Mouse (Mus musculus): ENCODE results near the gene Qser1. TPM values are rescaled to one million over a fixed set of nuclear protein-coding genes. Genes with fewer than 3 reads are reported as not detected.
A peak's percentile ranks its signal among the peaks of the same experiment; 100 is the strongest.

The Qser1 gene
- total and polyA plus RNA-seq, 3 experiments = 3.9 to 14.5 TPM; not detected in 1

- peak; percentile 66 for DNase-seq (ENCODE audit: low read depth, low spot score)
- Histone ChIP-seq H3K4me3 (ENCODE audit: control insufficient read depth in 1 of 2, insufficient read depth in 1 of 2, low read depth in 2 of 2, low read length in 2 of 2) (peak overlapping the region; percentile 43 to 58), H3K36me3 (ENCODE audit: control insufficient read depth in 1 of 2, insufficient read depth in 2 of 2, low read length in 2 of 2) (peaks cover 0 to 2% of the 10 kb centered on the region in 2 experiments; a peak in 1 of 4 replicates), H3K79me2 (ENCODE audit: control insufficient read depth, insufficient read depth, low read length, poor library complexity) (no peaks in the 10 kb centered on the region; the same call in 1 of the 2 replicates), H3K27ac (ENCODE audit: control insufficient read depth, low read depth, low read length) (peak overlapping the region; percentile 59), H3K4me1 (ENCODE audit: control insufficient read depth in 1 of 2, insufficient read depth in 2 of 2, low read length in 2 of 2) (0 out of 4 replicates have a peak, but pooled peaks cover 0 to 7% of the 10 kb centered on the region in 2 experiments), H3K9me3 (replicated peaks; ENCODE audit: insufficient read depth, low read length) (no peaks in the 10 kb centered on the region), H3K9ac (ENCODE audit: control insufficient read depth, low read depth, low read length, poor library complexity, severe bottlenecking) (peak overlapping the region; percentile 54), H3K27me3 (ENCODE audit: control insufficient read depth in 1 of 2, insufficient read depth in 2 of 2, low read length in 2 of 2) (no peaks in the 10 kb centered on the region)
- 0 out of 2 replicates have a peak, but pooled peaks have one; percentile 13 for TF ChIP-seq BHLHE40 (IDR thresholded peaks at IDR 0.05; ENCODE audit: borderline replicate concordance, low read depth, low read length)
- no peak for TF ChIP-seq RCOR1 (IDR thresholded peaks at IDR 0.05; ENCODE audit: low read depth, low read length)
- 0 out of 2 replicates have a peak, but pooled peaks have one; percentile 5 for TF ChIP-seq TCF12 (IDR thresholded peaks at IDR 0.05; ENCODE audit: low read depth, low read length)
- TF ChIP-seq MYB (IDR thresholded peaks at IDR 0.05; ENCODE audit: low read depth, low read length) = no peak
- 0 out of 2 replicates have a peak, but pooled peaks have one; percentile 5 for TF ChIP-seq ETS1 (IDR thresholded peaks at IDR 0.05; ENCODE audit: low read depth, low read length)
- peak; percentile 30; the same call in 1 of the 2 replicates for TF ChIP-seq MXI1 (IDR thresholded peaks at IDR 0.05; ENCODE audit: low read depth, low read length)
- TF ChIP-seq MYC (IDR thresholded peaks at IDR 0.05; ENCODE audit: low read depth, low read length) = peak; percentile 74
- peak in 1 of 2 experiments; percentile 35; a peak in 1 of 4 replicates for TF ChIP-seq POLR2A (IDR thresholded peaks at IDR 0.05; ENCODE audit: control insufficient read depth in 1 of 2, insufficient read depth in 1 of 2, low read depth in 1 of 2, low read length in 2 of 2, poor library complexity in 1 of 2)
These were observed 84.5 kb downstream of the Qser1 start for GRCm38 (mm10) chr2:104732033-104732444.

GRCm38 (mm10) chr2:104727369-104727768 lies 89.2 kb downstream of the Qser1 start:
- no peak for TF ChIP-seq UBTF (IDR thresholded peaks at IDR 0.05; ENCODE audit: borderline replicate concordance, insufficient read depth, low read depth, low read length)
- TF ChIP-seq MXI1 (IDR thresholded peaks at IDR 0.05; ENCODE audit: low read depth, low read length) = no peak
- TF ChIP-seq GATA1 (IDR thresholded peaks at IDR 0.05; ENCODE audit: low read depth, low read length) = no peak
- TF ChIP-seq USF1 (IDR thresholded peaks at IDR 0.05; ENCODE audit: low read depth, low read length) = no peak
- TF ChIP-seq HCFC1 (IDR thresholded peaks at IDR 0.05; ENCODE audit: low read depth, low read length) = no peak
- TF ChIP-seq MEF2A (IDR thresholded peaks at IDR 0.05; ENCODE audit: extremely low read depth, insufficient replicate concordance, low read depth, low read length, poor library complexity, severe bottlenecking) = no peak
- TF ChIP-seq ETS1 (IDR thresholded peaks at IDR 0.05; ENCODE audit: low read depth, low read length) = no peak
- TF ChIP-seq RCOR1 (IDR thresholded peaks at IDR 0.05; ENCODE audit: low read depth, low read length) = no peak
- no peak for TF ChIP-seq TBP (IDR thresholded peaks at IDR 0.05; ENCODE audit: low read depth, low read length)
- TF ChIP-seq CTCF (IDR thresholded peaks at IDR 0.05 in 2 of 3, conservative IDR thresholded peaks at IDR 0.05 in 1 of 3; ENCODE audit: control insufficient read depth in 1 of 3, insufficient read depth in 1 of 3, low read depth in 2 of 3, low read length in 3 of 3, poor library complexity in 1 of 3, severe bottlenecking in 1 of 3) = no peak
- no peak for TF ChIP-seq CHD2 (IDR thresholded peaks at IDR 0.05; ENCODE audit: low read length)
- no peak for TF ChIP-seq RAD21 (IDR thresholded peaks at IDR 0.05; ENCODE audit: low read depth, low read length)
- TF ChIP-seq TAL1 (IDR thresholded peaks at IDR 0.05; ENCODE audit: low read length) = no peak
- TF ChIP-seq POLR2AphosphoS2 (IDR thresholded peaks at IDR 0.05; ENCODE audit: low read length) = no peak
- no peak for TF ChIP-seq MYC (IDR thresholded peaks at IDR 0.05; ENCODE audit: low read depth, low read length)
- Histone ChIP-seq H3K4me1 (ENCODE audit: control insufficient read depth in 1 of 2, insufficient read depth in 2 of 2, low read length in 2 of 2) (0 out of 4 replicates have a peak, but pooled peaks cover 0 to 4% of the 10 kb centered on the region in 2 experiments), H3K9ac (ENCODE audit: control insufficient read depth, low read depth, low read length, poor library complexity, severe bottlenecking) (no peak overlapping the region), H3K27ac (ENCODE audit: control insufficient read depth, low read depth, low read length) (no peak overlapping the region), H3K79me2 (ENCODE audit: control insufficient read depth, insufficient read depth, low read length, poor library complexity) (no peaks in the 10 kb centered on the region; the same call in 1 of the 2 replicates), H3K36me3 (ENCODE audit: control insufficient read depth in 1 of 2, insufficient read depth in 2 of 2, low read length in 2 of 2) (peaks cover 0 to 1% of the 10 kb centered on the region in 2 experiments; a peak in 1 of 4 replicates), H3K9me3 (replicated peaks; ENCODE audit: insufficient read depth, low read length) (no peaks in the 10 kb centered on the region), H3K4me3 (ENCODE audit: control insufficient read depth in 1 of 2, insufficient read depth in 1 of 2, low read depth in 2 of 2, low read length in 2 of 2) (no peak overlapping the region), H3K27me3 (ENCODE audit: control insufficient read depth in 1 of 2, insufficient read depth in 2 of 2, low read length in 2 of 2) (no peaks in the 10 kb centered on the region)
- DNase-seq (ENCODE audit: low read depth, low spot score) = no peak
